Mouse (Mus musculus): Measurements from ENCODE around the gene Ogdh.

Ogdh gene

GRCm38 (mm10) chr11:6296077-6296476 lies 4.6 kb downstream of the Ogdh start:
- DNase-seq, result no peak

DNA sequence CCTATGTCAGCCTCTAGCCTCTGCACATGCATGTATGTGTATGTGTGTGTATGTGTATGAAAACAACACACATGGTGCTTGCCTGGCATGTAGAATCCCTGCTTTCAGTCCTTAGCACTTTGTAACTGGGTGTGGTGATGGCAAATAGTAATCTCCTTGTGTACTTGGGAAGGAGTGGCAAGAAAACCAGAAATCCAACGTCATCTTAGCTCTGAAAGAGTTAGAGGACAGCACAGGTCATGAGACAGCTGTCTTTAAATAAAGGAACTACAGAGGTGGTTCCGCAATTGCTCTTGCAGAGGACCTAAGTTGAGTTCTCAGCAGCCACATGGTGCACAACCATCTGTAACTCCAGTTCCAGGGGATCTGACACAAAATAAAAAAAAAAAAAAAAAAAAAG lies 8.0 kb downstream of the Ogdh start:
- no peak for DNase-seq

GRCm38 (mm10) chr11:6302793-6303192 lies 11.4 kb downstream of the Ogdh start:
- DNase-seq, result no peak

DNA sequence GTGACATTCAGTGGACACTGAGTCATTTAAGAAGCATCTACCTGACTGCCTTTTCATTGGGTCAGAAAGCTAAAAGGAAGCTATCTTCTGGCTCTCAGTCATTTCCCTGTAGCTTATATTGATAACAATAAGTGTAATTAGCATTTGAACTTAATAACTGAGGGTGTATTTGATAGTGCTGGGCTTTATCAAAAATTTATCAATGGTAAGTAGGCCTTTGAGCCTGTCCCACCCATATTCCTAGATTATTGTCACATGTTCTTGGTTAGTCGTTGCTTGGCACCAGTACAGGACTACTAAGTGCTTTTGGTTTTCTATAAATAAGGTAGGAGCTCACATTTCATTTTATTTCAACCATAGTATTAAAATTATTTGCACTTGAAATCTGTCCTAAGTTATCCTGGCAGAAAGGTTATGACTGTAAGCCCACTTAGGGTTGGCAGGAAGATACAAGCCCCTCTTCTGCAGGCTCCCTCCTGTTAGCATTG lies 14.6 kb downstream of the Ogdh start:
- DNase-seq, result no peak

DNA sequence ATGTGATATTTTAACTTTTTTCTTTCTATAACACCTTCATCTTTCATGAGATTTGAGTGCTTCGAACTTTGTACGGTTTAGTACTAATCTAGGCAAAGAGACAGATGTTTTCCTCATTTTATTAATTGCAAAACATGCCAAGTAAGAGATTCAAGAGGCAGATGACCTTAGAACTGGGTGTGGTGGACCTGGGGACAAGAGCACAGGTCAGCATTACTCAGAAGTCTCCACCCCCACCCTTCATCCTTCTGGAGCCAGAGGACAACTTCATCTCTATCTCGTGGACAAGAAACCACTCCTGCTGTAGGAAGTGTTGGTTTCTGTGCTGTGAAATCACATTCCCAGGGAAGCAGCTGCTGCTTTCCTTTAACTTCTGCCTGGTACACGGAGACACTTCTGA lies 16.7 kb downstream of the Ogdh start:
- no peak for DNase-seq

DNA sequence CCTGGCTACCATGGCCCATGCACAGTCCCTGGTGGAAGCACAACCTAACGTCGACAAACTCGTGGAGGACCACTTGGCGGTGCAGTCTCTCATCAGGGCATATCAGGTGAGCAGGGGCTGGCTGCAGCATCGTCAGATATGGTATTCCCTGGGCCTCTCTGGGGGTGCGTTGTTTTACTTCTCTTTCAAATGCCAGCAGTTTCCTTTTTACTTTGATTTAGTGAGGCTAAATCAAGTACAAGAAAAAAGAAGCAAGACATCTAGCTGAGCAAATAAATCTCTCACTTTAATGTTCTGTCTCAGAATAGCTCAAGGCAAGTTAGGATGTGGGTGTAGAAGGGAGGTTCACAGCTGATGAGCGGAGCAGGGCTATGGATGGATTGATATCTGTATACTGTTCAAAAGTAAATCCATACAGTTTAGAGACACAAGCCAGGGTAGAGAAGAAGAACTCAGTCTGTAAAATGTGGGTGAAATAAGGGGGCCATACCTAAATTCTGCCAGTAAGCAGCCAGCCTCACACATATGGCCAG lies 22.5 kb downstream of the Ogdh start:
- no peak for DNase-seq

- no peak for DNase-seq
These were observed 25.4 kb downstream of the Ogdh start for GRCm38 (mm10) chr11:6316821-6317220.

DNA sequence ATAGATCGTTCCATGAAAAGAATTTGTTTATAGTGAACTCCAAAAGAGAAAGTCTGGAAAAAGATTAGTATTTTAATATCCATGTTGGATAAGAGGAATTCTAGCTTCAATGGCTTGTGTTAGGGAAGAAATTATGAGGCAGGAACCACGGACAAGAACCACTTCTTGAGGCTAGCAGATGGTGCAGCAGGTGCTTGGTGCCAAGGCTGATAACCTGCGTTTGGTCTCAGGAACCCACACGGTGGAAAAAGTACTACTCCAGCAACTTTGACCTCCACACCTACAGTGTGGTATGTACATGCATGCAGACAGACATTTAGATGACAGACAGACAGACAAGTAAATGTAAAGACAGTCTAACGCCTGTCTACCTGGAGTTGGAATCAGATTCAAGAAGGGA lies 27.1 kb downstream of the Ogdh start:
- DNase-seq, result no peak

DNA sequence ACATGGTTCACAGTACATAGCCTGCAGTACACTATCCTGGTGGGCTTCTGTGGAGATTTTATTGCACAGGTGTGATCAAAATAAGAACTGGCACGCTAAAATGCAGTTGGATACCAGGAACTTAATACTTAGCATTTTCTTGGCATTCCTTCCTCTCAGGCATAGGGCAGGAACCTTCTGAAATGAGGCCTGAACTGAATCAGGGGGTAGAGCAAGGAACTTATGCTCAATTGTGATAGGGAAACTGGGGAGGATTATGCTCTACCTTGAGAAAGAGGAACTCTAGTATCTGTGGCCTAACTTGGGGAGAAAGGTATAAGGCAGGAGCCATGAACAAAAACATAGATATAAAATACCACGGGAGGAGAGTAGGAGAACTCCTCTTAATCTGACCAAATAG lies 27.9 kb downstream of the Ogdh start:
- no peak for DNase-seq

DNA sequence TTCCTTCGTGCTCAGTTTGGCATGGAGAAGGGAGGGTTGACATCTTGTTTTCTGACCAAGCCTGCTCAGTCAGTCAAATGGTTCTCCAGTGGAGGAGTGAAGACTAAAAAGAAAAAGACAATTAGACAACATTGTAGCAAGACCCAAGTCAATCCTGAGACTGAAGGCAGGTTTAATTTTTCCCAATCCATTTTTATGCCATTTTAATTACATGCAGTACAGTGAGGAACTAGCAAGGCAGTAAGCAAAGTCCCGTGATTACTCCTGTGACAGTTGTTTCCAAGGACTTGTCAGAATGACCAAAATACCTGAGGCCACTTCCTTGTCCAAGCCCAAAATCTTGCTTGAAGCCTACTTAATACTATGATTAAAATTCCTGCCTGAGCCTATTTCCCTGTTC lies 30.7 kb downstream of the Ogdh start:
- DNase-seq, result no peak

DNA sequence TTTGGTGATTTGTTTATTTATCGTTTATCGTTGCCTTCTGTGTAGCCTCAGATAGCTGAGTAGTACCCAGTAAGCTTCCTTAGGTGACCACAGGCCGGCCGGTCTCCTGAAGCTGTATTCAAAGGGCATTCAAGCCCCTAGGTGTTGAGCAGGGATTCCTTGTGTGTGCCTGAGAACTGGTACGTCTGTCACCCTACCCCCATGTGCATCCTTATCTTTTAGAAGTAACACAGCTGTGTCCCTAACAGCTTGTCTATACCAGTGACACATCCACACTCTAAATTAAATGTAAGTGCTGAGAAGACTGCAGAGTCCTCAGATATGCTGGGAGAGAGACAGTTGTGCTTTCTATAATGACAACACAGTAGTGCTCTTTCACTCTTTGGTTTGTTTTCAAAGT lies 31.9 kb downstream of the Ogdh start:
- DNase-seq, result no peak

DNA sequence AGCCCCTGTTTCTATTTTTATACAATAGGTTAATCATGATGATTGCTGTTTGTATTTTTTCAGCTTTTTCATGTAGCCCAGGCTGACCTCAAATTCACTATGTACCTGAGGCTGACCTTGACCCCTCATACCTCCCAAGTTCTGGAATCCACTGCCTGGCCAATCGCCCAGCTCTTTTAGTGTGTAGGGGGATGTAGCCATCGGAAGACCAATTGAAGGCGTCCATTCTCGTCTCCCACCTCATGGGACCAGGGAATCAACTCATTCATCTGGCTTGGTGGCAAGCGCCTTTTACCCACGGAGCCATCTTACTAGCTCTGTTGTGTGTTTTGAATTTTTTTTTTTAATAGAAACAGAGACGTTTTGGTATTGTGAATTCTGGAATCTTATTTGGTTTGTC lies 39.8 kb downstream of the Ogdh start:
- DNase-seq, result no peak

DNA sequence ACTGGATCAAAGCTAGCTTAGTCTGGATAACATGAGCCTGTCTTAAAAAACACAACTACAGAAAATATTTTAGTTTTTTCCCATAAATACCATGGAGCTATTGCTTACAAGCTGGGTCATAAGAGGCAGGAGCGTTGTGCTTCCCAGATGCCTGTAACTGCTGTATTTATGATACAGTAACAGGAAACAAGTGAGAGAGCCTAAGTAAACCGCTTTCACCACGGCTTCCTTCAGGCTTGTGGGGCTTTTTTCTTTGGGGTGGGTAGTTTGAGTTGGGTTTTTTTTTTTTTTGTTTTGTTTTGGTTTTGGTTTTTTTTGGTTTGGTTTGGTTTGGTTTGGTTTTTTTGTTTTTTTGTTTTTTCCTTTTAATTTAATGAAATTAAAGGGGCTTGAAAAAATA lies 41.2 kb downstream of the Ogdh start:
- DNase-seq, result no peak

GRCm38 (mm10) chr11:6333403-6333802 lies 42.0 kb downstream of the Ogdh start:
- no peak for DNase-seq

DNA sequence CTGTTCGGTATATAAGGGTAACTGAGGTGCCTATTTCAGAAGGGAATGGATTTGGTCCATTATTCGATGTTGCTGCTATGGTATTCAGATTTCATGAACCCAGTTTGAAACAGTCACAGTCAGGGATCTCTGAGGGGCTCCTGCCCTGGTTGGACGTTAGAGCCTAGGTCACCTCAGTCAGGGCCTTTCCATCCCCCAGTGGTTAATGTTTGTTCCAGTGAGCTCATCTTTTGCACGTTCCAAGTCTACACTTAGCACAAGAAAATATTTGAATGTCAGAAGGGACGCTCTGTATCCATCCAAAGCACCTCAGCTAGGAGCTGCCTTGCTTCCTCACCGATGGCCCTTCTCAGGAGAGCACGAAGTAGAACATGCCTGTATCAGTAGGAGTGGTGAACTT lies 43.9 kb downstream of the Ogdh start:
- no peak for DNase-seq

DNA sequence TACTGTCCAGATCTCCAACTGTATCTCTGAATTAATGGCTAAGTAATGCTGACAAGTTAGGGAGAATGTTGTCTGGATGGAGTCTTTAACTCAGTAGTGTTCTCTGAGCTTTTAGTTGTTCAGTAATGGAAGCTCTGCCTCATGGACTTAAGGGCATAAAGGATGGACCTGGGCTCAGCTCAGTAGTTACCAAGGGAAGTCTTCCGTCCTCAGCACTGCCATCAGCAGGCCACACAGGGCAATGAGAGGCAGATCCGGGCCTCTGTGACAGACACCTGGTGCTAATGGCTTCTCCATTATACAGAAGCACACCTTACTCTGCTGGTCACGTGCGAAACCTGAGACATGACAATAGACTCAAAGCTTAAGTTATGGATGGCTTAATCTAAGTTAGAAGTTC lies 45.3 kb downstream of the Ogdh start:
- DNase-seq, result no peak

- DNase-seq, result no peak
These were observed 54.5 kb downstream of the Ogdh start for GRCm38 (mm10) chr11:6345956-6346355.

DNA sequence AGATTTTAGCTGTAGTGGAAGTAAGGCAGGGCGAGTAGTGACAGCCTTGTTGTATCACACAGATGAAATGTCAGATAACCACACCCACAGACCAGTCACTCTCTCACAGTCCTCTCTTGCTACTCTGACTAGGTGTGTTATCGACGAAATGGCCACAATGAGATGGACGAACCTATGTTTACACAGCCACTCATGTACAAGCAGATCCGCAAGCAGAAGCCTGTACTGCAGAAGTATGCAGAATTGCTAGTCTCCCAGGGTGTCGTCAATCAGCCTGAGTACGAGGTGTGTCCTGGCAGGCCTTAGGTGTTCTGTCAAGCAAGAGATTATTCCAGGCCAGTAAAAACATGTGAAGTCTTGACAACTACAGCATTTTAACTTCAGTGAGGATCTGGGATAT lies 55.5 kb downstream of the Ogdh start:
- DNase-seq, result no peak

GRCm38 (mm10) chr11:6348681-6349200 lies 57.3 kb downstream of the Ogdh start:
- no peak for DNase-seq

- no peak for DNase-seq
These were observed 58.2 kb downstream of the Ogdh start for GRCm38 (mm10) chr11:6349586-6349985.

DNA sequence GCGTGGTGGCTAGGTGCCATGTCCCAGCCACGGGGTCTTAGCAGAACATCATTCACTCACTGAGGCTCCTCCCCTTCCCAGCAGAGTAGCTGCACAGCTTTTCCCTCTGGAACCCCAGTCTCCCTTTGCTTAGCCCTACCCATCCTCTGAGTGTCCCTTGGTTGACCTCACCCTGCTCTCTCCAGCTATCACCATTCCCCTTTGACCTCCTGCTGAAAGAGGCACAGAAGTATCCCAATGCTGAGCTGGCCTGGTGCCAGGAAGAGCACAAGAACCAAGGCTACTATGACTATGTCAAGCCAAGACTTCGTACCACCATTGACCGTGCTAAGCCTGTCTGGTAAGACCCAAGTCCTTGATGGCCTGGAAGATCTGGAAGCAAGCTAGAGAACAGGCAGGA lies 63.7 kb downstream of the Ogdh start:
- DNase-seq, result no peak

DNA sequence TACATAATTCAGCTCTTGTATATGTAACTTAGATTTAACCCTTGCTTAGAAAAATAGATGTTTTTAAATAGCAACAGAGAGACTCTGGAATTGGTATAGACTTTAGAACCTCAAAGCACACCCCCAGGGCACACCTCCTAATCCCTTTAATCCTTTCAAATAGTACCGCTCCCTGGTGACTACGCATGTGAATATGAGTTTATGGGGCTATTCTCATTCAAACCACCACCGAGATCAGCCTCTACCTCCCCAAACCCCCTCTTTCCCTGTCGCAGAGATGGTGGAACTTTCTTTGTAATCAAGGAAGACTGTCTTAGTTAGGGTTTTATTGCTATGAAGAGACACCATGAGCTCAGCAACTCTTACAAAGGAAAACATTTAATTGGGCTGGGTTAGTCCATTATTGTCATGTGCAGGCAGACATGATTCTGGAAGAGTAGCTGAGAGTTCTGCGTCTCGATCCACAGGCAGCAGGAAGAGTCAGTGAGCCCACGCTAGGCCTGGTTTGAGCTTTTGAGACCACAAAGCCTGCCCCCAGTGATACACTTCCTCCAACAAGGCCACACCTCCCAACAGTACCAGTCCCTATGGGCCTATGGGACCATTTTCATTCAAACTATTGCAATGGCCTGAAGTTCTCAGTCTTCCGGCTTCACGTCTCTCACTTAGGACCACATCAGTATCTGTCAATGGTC lies 73.3 kb downstream of the Ogdh start:
- DNase-seq, result no peak

DNA sequence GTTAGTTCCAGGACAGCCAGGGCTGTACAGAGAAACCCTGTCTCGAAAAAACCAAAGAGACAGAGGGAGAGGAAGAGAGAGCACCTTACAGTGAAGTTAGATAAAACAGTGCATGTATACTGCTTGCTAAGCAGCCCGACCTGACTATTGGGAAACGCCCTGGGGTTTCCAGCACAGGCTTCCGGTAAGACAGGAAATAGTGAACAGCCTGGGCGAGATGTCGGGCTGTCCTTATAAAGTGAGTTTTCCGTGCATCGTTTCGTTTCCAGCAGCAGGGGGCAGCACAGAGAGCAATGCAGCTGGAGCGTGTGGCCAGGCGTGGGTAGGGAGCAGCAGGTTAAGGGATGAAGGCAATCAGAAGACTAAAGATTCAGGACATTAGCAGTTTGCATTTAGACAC lies 74.5 kb downstream of the Ogdh start:
- DNase-seq, result peak; percentile 86

DNA sequence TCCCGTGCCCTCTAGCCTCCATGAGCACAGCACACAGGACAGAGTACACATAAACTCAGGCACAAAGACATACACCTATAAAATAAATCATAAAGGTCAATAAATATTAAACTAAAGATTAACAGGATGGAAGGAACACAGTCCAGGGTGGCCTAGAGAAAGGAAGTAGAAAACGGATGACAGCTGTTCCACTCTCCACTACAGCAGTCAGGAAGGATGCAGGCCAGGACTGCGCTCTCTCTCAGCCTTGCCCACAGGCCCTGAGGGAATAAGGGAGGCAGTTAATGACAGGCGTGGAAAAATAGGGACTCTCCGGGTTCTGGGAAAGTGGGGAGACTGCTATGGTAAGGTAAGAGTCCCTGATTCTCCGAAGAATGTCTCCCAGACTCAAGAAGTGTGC lies 75.0 kb downstream of the Ogdh start:
- no peak for DNase-seq

GRCm38 (mm10) chr11:6367156-6367555 lies 75.7 kb downstream of the Ogdh start:
- DNase-seq, result no peak
